Mouse (Mus musculus) heart, adult 11 months (tissue): ENCODE data around the gene Tmigd3.
A peak's percentile ranks its signal among the peaks of the same experiment; 100 is the strongest.

Source experiments
- DNase-seq: peaks from one replicate; pipeline ENCODE4 v3.0.0; 2022

The Tmigd3 gene

GRCm38 (mm10) chr3:105876022-105876421 is 5.3 kb downstream of the Tmigd3 start:
- peak; percentile 93 for DNase-seq

GRCm38 (mm10) chr3:105877252-105877803 is 6.6 kb downstream of the Tmigd3 start:
- DNase-seq = peak; percentile 88

GRCm38 (mm10) chr3:105877919-105878318 is 7.2 kb downstream of the Tmigd3 start:
- peak; percentile 97 for DNase-seq

- DNase-seq = peak; percentile 87
These were observed 8.0 kb downstream of the Tmigd3 start for GRCm38 (mm10) chr3:105878751-105879150.

GRCm38 (mm10) chr3:105880419-105880818 is 9.7 kb downstream of the Tmigd3 start:
- peak; percentile 88 for DNase-seq

- peak; percentile 60 for DNase-seq
These were observed 11.4 kb downstream of the Tmigd3 start for GRCm38 (mm10) chr3:105882105-105882504.

- peak; percentile 52 for DNase-seq
These were observed 12.4 kb downstream of the Tmigd3 start for GRCm38 (mm10) chr3:105883111-105883510.

- peak; percentile 52 for DNase-seq
These were observed 18.3 kb downstream of the Tmigd3 start for GRCm38 (mm10) chr3:105888961-105889360.

- DNase-seq = peak; percentile 91
These were observed 19.5 kb downstream of the Tmigd3 start for GRCm38 (mm10) chr3:105890220-105890619.

GRCm38 (mm10) chr3:105891141-105891540 is 20.4 kb downstream of the Tmigd3 start:
- peak; percentile 72 for DNase-seq

GRCm38 (mm10) chr3:105891760-105892571 is 21.3 kb downstream of the Tmigd3 start:
- peak; percentile 98 for DNase-seq

GRCm38 (mm10) chr3:105892572-105893495 is 22.1 kb downstream of the Tmigd3 start:
- DNase-seq = peak; percentile 96

- peak; percentile 99 for DNase-seq
These were observed 23.3 kb downstream of the Tmigd3 start for GRCm38 (mm10) chr3:105893941-105894391.

- DNase-seq = peak; percentile 99
These were observed 24.2 kb downstream of the Tmigd3 start for GRCm38 (mm10) chr3:105894601-105895592.

- DNase-seq = peak; percentile 64
These were observed 26.1 kb downstream of the Tmigd3 start for GRCm38 (mm10) chr3:105896811-105897210.

- peak; percentile 98 for DNase-seq
These were observed 27.6 kb downstream of the Tmigd3 start for GRCm38 (mm10) chr3:105898325-105898724.

- peak; percentile 94 for DNase-seq
These were observed 28.2 kb downstream of the Tmigd3 start for GRCm38 (mm10) chr3:105898861-105899260.

GRCm38 (mm10) chr3:105899394-105900147 is 28.9 kb downstream of the Tmigd3 start:
- peak; percentile 98 for DNase-seq

- DNase-seq = peak; percentile 90
These were observed 29.6 kb downstream of the Tmigd3 start for GRCm38 (mm10) chr3:105900266-105900665.

GRCm38 (mm10) chr3:105900716-105901115 is 30.0 kb downstream of the Tmigd3 start:
- peak; percentile 94 for DNase-seq

- DNase-seq = peak; percentile 61
These were observed 30.8 kb downstream of the Tmigd3 start for GRCm38 (mm10) chr3:105901468-105901867.
